ENCODE assay signal across 8 mouse cellular contexts in genomic region chr5:148554242-148554641, GRCm38 (mm10). TPM values are rescaled to one million over a fixed set of nuclear protein-coding genes. Genes with fewer than 3 reads are reported as not detected.
A peak's percentile ranks its signal among the peaks of the same experiment; 100 is the strongest.
DNase-seq lines count a peak whose midpoint lies in the region; ATAC-seq and TF ChIP-seq lines count a peak whose summit lies in the region.

No protein-coding gene starts in this region.

- no peak overlapping the region for H3K9ac ChIP-seq in lung, embryonic 16.5 days (ENCODE audit: low read length)
- no peak overlapping the region for H3K9ac ChIP-seq in limb, embryonic 12.5 days (replicated peaks)
- H3K9ac ChIP-seq in stomach, embryonic 14.5 days (replicated peaks; ENCODE audit: low read depth, low read length) = no peak overlapping the region

- H3K9me3 ChIP-seq in lung, embryonic 16.5 days (ENCODE audit: control insufficient read depth, low read length) = no peaks in the 10 kb centered on the region
- H3K9me3 ChIP-seq in limb, embryonic 12.5 days = no peaks in the 10 kb centered on the region
- no peaks in the 10 kb centered on the region for H3K9me3 ChIP-seq in stomach, embryonic 14.5 days (ENCODE audit: control insufficient read depth, low read depth, low read length)

- H3K27me3 ChIP-seq in cerebellum, adult 2 months (ENCODE audit: control insufficient read depth, insufficient read depth, low read length) = no peaks in the 10 kb centered on the region
- H3K27me3 ChIP-seq in lung, embryonic 16.5 days (ENCODE audit: control insufficient read depth, insufficient read depth, low read depth, low read length) = no peaks in the 10 kb centered on the region
- H3K27me3 ChIP-seq in limb, embryonic 12.5 days = peaks cover 20% of the 10 kb centered on the region
- no peaks in the 10 kb centered on the region for H3K27me3 ChIP-seq in stomach, embryonic 14.5 days (ENCODE audit: control insufficient read depth, insufficient read depth, low read length)

- TF ChIP-seq CTCF in cerebellum, adult 2 months (IDR thresholded peaks at IDR 0.05; ENCODE audit: borderline replicate concordance, insufficient read depth, low read depth, low read length) = no peak

- ATAC-seq in lung, embryonic 16.5 days (ENCODE audit: low read depth) = no peak
- ATAC-seq in limb, embryonic 12.5 days (ENCODE audit: insufficient number of reproducible peaks, insufficient read depth, low FRiP score, low TSS enrichment, low read depth) = no peak
- no peak for ATAC-seq in stomach, embryonic 14.5 days (ENCODE audit: insufficient number of reproducible peaks, insufficient read depth, low FRiP score, low read depth)

- TF ChIP-seq POLR2A in cerebellum, adult 2 months (IDR thresholded peaks at IDR 0.05; ENCODE audit: borderline replicate concordance, insufficient read depth, low read length) = no peak

- peak overlapping the region; percentile 24; the same call in 1 of the 2 replicates for H3K4me2 ChIP-seq in lung, embryonic 16.5 days (ENCODE audit: low read depth, low read length)
- peak overlapping the region; percentile 43 for H3K4me2 ChIP-seq in limb, embryonic 12.5 days
- H3K4me2 ChIP-seq in stomach, embryonic 14.5 days (replicated peaks; ENCODE audit: low read depth, low read length) = 0 out of 2 replicates have a peak overlapping the region, but pooled peaks have one; percentile 17

- no peak overlapping the region for H3K27ac ChIP-seq in cerebellum, adult 2 months (ENCODE audit: insufficient read depth, low read length)
- no peak overlapping the region for H3K27ac ChIP-seq in lung, embryonic 16.5 days (ENCODE audit: low read length)
- no peak overlapping the region for H3K27ac ChIP-seq in limb, embryonic 12.5 days
- H3K27ac ChIP-seq in stomach, embryonic 14.5 days (ENCODE audit: low read length) = no peak overlapping the region

- peak; percentile 45 for DNase-seq in cerebellum, postnatal 10 days
- no peak for DNase-seq in cerebellum, adult 2 months
- DNase-seq in lung, adult 18-20 months = no peak
- DNase-seq in right cerebral cortex, postnatal 14 days = no peak
- no peak for DNase-seq in right cerebral cortex, postnatal 25 days

- no peak overlapping the region for H3K4me3 ChIP-seq in cerebellum, adult 2 months (replicated peaks; ENCODE audit: insufficient read depth, low read depth, low read length)
- no peak overlapping the region for H3K4me3 ChIP-seq in lung, embryonic 16.5 days (ENCODE audit: low read length)
- H3K4me3 ChIP-seq in limb, embryonic 12.5 days (replicated peaks) = no peak overlapping the region
- no peak overlapping the region for H3K4me3 ChIP-seq in stomach, embryonic 14.5 days (ENCODE audit: low read depth, low read length)

- H3K4me1 ChIP-seq in cerebellum, adult 2 months (ENCODE audit: control insufficient read depth, insufficient read depth, low read length) = peaks cover 4% of the 10 kb centered on the region; the same call in 1 of the 2 replicates
- peaks cover 24% of the 10 kb centered on the region for H3K4me1 ChIP-seq in lung, embryonic 16.5 days (replicated peaks; ENCODE audit: control insufficient read depth, insufficient read depth, low read length)
- peaks cover 23% of the 10 kb centered on the region for H3K4me1 ChIP-seq in limb, embryonic 12.5 days (replicated peaks)
- H3K4me1 ChIP-seq in stomach, embryonic 14.5 days (ENCODE audit: control insufficient read depth, insufficient read depth, low read length) = peaks cover 17% of the 10 kb centered on the region; the same call in 1 of the 2 replicates

- 25% methylated on average over 7 of the region's 7 CpGs for WGBS in cerebellum, adult 2 months
- 33% methylated on average over 7 of the region's 7 CpGs for WGBS in lung, embryonic 16.5 days
- WGBS in limb, embryonic 12.5 days = 16% methylated on average over 7 of the region's 7 CpGs
- whole genome bisulfite sequencing in stomach, embryonic 14.5 days = 27% methylated on average over 7 of the region's 7 CpGs

- no peaks in the 10 kb centered on the region for H3K36me3 ChIP-seq in lung, embryonic 16.5 days (ENCODE audit: control insufficient read depth, insufficient read depth, low read length)
- no peaks in the 10 kb centered on the region for H3K36me3 ChIP-seq in limb, embryonic 12.5 days
- no peaks in the 10 kb centered on the region for H3K36me3 ChIP-seq in stomach, embryonic 14.5 days (ENCODE audit: control insufficient read depth, insufficient read depth, low read length)

RNA-seq across cellular contexts. Expression of gene Ubl3, which starts 1.7 kb away (rescaled TPM):
- polyA plus RNA-seq in cerebellum, adult 2 months (2012; rRNA removed) = 182 and 202 TPM in 2 replicates
- polyA plus RNA-seq in lung, embryonic 16.5 days (2015; fragmentation: Nextera tagmentation; extraction: Ambion mirVana) = 55.9 and 73.5 TPM in 2 replicates
- polyA plus RNA-seq in limb, embryonic 12.5 days (2016; fragmentation: Nextera tagmentation; extraction: Ambion mirVana) = 73.1 and 74.3 TPM in 2 replicates
- 69.5 and 76.3 TPM in 2 replicates for polyA plus RNA-seq in stomach, embryonic 14.5 days (2014; fragmentation: Nextera tagmentation; extraction: Ambion mirVana)

Comparison
In these comparisons a context has a peak if more than half of its experiments do, and no peak if none do; other contexts are left out.
1. DNase-seq: peak in cerebellum, postnatal 10 days (2 of 2); none in cerebellum, adult 2 months (0 of 2), lung, adult 18-20 months (0 of 2), right cerebral cortex, postnatal 14 days (single experiment) and right cerebral cortex, postnatal 25 days (single experiment).
2. Peak in every context shown above with its lines, with median percentiles within 50 percentile points of each other: H3K4me2 ChIP-seq.